Mouse (Mus musculus) mouse trophoblast stem cell (cell line): ENCODE data around the gene Gm17651.

Experiments
- in situ Hi-C, 2 experiments: fragments of 300-500 bp; cut with MseI, MboI; formaldehyde crosslinking; loops; 2 replicates in 1 of 2; 3 replicates in 1 of 2; pipeline ENCODE4 v1.15.1; 2025

Gene Gm17651

DNA sequence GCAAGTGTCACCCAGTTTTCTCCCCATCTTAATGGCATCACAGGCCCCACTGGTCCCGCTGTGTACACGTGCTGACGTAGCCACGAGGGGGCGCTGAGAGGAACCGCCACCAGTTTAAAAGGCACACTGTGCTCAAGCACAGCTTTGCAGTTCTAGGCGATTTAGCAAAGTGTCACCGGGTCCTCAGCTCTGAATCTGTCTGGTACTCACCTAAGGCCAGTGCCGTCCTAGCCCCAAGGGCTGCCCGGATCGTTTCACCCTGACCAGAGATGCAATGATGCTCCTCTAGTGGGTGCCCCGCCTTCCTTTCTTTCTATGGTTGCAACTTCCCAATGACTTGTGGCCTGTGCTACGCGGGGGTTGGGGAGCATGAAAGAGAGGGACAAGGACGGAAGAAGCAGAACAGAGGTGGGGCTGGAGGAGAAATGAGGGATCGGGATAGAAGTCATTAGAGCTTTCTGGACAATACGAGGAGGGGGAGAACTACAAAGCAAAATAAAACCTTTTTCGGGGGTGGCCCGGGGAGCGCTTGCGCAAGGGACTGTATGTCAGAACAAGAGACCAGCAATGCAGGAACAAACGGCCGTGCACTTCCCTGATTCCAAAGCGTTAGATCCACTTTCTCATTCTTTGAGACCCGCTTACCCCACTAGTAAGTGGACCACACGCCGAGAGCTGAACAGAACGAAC, 6.3 kb upstream of the Gm17651 start:
- in situ Hi-C loops, result loop anchor here (5.0 to 10.0 kb wide), 2 partner anchors 197 to 204 kb away; partner anchors contain the start of gene Pde4dip (in 1 of the 2)

DNA sequence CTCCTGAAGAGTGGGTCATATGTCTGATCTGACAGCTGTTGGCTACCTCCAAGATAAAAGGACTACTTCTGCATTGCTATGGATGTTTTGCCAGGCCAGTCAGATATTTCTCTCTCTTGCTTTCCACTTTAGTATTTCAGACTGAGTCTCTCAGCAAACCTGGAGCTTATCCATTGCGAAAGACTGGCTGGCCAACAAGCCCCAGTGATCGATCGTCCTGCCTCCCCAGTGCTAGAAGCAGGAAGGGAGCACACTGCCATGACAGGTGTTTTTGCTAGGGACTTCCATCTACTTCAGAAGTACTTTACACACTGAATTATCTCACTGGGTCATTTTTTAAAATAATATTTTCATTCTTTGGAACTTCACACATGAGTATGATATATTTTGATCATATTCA, 3.9 kb upstream of the Gm17651 start:
- in situ Hi-C loops, result no loop called here

DNA sequence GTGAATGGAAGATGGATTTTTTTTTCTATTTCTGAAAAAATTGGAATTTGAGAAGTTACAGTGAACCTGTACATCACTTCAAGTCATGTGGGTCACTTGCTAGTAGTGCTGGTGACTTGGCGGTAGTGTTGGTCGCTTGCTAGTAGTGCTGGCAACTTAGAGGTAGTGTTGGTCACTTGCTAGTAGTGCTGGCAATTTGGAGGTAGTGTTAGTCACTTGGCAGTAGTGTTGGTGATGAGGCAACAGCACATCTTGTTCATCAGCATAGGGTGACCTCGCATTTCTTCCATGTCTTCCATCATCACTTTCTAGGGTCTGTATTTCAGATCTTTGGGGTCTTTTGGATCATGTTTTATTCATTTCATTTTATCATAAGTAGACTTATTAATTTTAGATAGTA, 1.6 kb upstream of the Gm17651 start:
- in situ Hi-C loops, result no loop called here

- in situ Hi-C loops, result no loop called here
Measured at GRCm38 (mm10) chr3:97667093-97667675, 7.3 kb downstream of the Gm17651 start.

- in situ Hi-C loops, result no loop called here
Measured at GRCm38 (mm10) chr3:97666154-97666553, 8.3 kb downstream of the Gm17651 start.

DNA sequence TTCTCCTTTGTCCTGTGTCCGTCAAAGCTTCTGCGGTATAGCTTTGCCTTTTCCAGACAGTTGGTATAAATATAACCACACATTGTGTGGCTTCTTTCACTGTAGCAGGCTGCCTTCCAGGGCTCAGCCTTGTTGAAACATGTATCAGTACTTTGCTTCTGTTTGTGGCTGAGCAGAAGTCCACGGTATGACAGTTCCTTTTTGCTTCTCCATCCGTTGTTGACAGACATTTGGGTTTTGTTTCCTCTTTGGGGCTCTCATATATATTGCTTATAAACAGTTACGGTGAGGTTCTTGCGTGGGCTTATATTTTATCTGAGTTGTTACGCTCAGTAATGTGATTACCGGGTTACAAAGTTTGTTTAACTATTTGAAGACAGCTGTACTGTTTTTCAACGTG, 9.0 kb downstream of the Gm17651 start:
- in situ Hi-C loops, result no loop called here

DNA sequence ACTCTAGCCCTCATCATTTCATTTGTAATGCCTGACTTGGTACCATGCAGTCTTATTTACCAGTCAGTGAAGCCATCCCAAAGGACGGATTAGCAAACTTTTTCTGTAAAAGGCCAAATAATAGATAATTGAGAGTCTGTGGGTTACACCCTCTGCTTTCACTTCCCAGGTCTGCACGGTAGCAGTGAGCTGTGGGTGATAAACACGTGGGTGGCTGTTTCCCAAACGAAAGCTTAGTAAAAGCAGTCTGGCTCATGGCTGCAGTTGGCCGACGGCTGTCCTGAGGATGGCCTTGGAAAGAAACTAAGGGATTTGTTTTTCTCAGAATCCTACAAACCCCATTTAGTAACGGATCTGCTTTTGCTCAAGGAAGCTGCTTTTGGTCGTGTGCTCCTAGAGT, 13.3 kb downstream of the Gm17651 start:
- in situ Hi-C loops, result no loop called here

GRCm38 (mm10) chr3:97659746-97660145, 14.7 kb downstream of the Gm17651 start:
- in situ Hi-C loops, result no loop called here

DNA sequence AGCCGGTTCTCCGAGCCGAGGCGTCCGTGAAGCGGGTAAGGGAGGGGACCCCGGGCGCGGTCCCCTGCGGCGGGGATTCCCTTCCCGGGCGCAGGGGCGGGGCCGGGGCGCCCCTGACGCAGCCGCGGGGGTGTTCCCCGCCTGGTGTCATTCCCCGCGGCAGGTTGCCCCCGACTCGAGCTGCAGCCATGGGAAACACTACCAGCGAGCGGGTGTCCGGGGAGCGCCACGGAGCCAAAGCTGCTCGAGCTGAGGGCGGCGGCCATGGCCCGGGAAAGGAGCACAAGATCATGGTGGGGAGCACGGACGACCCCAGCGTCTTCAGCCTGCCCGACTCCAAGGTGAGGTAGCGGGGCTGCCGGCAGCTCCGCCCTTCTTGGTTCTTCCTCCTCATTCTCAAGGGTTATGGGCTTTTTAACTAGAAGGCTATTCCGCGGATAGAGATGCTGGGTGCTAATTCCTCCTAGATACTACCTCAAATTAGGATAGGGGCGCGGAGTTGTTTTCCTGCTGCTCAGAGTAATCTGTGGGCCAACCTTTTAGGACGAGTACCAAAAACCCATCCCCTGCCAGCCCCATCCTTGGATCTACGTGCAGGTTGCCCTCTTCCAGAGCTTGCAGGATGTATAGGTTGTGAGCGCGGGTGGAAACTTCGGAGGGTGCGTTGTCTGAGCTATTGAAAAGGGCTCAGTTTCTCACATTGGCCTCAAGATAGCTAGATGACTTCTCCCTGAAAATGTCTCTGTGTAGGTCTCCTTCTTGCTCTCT, 15.9 kb downstream of the Gm17651 start:
- in situ Hi-C loops, result no loop called here

- in situ Hi-C loops, result no loop called here
Measured at GRCm38 (mm10) chr3:97657655-97658411, 16.7 kb downstream of the Gm17651 start, which contains the start of gene Prkab2. Prkab2 (plus strand) TSS chr3:97658193.

- in situ Hi-C loops, result no loop called here
Measured at GRCm38 (mm10) chr3:97654901-97655300, 19.6 kb downstream of the Gm17651 start.

- in situ Hi-C loops, result no loop called here
Measured at GRCm38 (mm10) chr3:97653781-97654180, 20.7 kb downstream of the Gm17651 start.

DNA sequence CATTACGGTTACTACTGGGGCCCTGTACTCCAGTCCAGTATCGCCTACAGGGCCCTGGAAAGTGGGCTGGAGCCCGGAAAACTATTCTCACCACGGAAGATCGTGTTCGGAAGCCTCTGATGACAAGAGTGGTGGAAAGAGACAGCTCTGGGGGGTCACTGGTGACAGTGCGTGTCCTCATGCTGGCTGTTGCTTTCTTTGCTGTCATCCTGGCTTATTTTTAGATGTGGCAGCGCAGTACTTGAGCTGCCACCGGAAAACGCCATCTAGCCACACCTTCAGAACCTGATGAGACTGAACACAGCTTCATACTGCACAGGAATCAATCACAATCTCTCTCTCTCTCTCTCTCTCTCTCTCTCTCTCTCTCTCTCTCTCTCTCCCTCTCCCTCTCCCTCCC, 22.9 kb downstream of the Gm17651 start:
- in situ Hi-C loops, result no loop called here

GRCm38 (mm10) chr3:97649469-97649868, 25.0 kb downstream of the Gm17651 start:
- in situ Hi-C loops, result no loop called here

- in situ Hi-C loops, result no loop called here
Measured at GRCm38 (mm10) chr3:97649022-97649421, 25.5 kb downstream of the Gm17651 start.

DNA sequence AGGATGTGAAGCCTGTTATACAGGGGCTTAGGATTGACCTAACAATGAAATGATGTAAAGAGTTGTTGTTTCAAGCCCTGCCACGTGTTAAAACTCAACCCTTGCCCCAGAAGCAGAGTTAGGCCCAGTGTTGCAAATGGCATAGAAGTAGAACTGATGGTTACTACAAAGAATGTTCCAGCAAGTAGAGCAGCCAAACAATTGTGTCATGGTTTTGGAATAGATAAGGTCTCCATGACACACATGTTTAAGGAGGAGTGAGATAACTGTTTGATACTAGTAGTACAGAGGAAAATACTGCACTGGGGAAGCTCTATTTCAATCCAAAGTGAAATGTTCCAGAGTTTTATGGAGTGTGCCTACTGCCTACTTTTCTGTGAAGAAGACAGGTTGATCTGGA, 26.0 kb downstream of the Gm17651 start:
- in situ Hi-C loops, result no loop called here

- in situ Hi-C loops, result no loop called here
Measured at GRCm38 (mm10) chr3:97642001-97642400, 32.5 kb downstream of the Gm17651 start.

DNA sequence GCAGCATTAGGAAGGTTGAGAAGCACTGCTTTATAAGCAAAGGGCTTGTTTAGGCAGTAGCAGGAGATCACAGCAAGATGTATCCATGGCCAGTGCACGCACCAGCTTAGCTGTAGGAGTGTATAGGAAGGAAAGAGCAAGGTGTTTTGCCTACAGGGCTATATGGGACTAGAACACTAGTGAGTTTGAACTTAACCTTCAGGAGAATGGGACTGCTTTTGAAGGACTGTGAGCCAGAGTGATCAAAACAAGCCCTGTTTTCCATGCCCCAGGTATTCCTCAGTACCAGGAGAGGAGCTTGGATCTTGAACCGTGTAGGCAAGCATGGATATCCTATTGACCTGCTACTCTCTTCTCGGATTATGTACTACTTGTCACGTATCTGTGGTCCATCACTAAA, 33.1 kb downstream of the Gm17651 start:
- in situ Hi-C loops, result no loop called here

GRCm38 (mm10) chr3:97634288-97634761, 40.2 kb downstream of the Gm17651 start:
- in situ Hi-C loops, result no loop called here

GRCm38 (mm10) chr3:97633456-97633855, 41.0 kb downstream of the Gm17651 start:
- in situ Hi-C loops, result no loop called here

DNA sequence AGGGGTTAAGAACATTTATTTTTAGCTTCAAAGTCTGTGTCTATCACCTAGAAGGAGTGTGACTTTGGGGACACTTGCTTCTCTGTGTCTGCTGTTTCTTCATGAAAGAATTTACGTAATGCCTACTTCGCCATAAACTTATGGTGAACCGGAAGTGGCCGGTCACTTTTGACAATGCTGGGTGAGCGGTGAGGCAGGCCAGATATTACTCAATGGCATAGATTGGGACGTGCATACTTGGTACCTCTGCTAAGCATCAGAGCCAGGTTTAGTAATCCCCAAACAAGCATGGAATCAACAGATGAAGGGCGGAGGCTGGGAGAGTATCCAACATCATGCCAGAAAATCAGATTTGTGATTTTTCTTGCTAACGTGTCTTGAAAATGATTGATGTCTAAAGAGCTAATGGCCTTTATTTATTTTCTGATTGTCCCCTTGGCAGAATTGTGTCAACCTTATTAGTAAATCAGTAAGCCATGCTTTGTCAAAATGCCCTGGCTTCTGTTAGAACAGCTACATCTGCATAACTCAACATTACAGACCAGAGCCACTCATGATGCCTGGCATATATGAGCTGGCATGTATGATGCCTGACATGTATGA, 43.1 kb downstream of the Gm17651 start:
- in situ Hi-C loops, result no loop called here
